Mouse (Mus musculus): ENCODE measurements around the gene Gm9903. TPM values are rescaled to one million over a fixed set of nuclear protein-coding genes. Genes with fewer than 3 reads are reported as not detected.
A peak's percentile ranks its signal among the peaks of the same experiment; 100 is the strongest.

Gm9903 gene
- polyA plus RNA-seq, 1 experiment = 0.18 TPM

- Histone ChIP-seq H3K27me3 (ENCODE audit: control insufficient read depth, insufficient read depth, insufficient read length) (no peaks in the 10 kb centered on the region), H3K79me2 (ENCODE audit: control insufficient read depth, insufficient read depth) (peaks cover 89% of the 10 kb centered on the region), H3K4me3 (ENCODE audit: insufficient read depth, poor library complexity, severe bottlenecking) (no peak overlapping the region), H3K79me3 (ENCODE audit: low read depth) (peaks cover 46% of the 10 kb centered on the region), H3ac (ENCODE audit: control insufficient read depth, insufficient read length, low read depth) (no peak overlapping the region), H3K36me3 (ENCODE audit: control insufficient read depth, insufficient read depth) (no peaks in the 10 kb centered on the region)
- TF ChIP-seq FOSL1 (IDR thresholded peaks at IDR 0.05; ENCODE audit: insufficient read depth, low read length, poor library complexity, severe bottlenecking) = no peak
- no peak for TF ChIP-seq CTCF (IDR thresholded peaks at IDR 0.05; ENCODE audit: control insufficient read depth, insufficient read depth, insufficient read length)
- no peak for TF ChIP-seq MYOG (IDR thresholded peaks at IDR 0.05; ENCODE audit: control insufficient read depth, extremely low read depth, insufficient read length)
- TF ChIP-seq MYOD1 (IDR thresholded peaks at IDR 0.05; ENCODE audit: control insufficient read depth, insufficient read length, low read depth) = no peak
- TF ChIP-seq MAX (IDR thresholded peaks at IDR 0.05) = no peak
- no peak for TF ChIP-seq USF1 (IDR thresholded peaks at IDR 0.05; ENCODE audit: low read depth)
- TF ChIP-seq CEBPB (IDR thresholded peaks at IDR 0.05; ENCODE audit: low read depth) = no peak
Measured at GRCm38 (mm10) chr5:33622671-33623070, 7.1 kb upstream of the Gm9903 start.

- Histone ChIP-seq H3K79me2 (ENCODE audit: control insufficient read depth, insufficient read depth) (peaks cover 89% of the 10 kb centered on the region), H3ac (ENCODE audit: control insufficient read depth, insufficient read length, low read depth) (no peak overlapping the region), H3K79me3 (ENCODE audit: low read depth) (peaks cover 49% of the 10 kb centered on the region), H3K4me3 (ENCODE audit: insufficient read depth, poor library complexity, severe bottlenecking) (no peak overlapping the region), H3K36me3 (ENCODE audit: control insufficient read depth, insufficient read depth) (no peaks in the 10 kb centered on the region), H3K27me3 (ENCODE audit: control insufficient read depth, insufficient read depth, insufficient read length) (no peaks in the 10 kb centered on the region)
- TF ChIP-seq CEBPB (IDR thresholded peaks at IDR 0.05; ENCODE audit: low read depth) (no peak), MAX (IDR thresholded peaks at IDR 0.05) (no peak), MYOG (IDR thresholded peaks at IDR 0.05; ENCODE audit: control insufficient read depth, extremely low read depth, insufficient read length) (no peak), CTCF (IDR thresholded peaks at IDR 0.05; ENCODE audit: control insufficient read depth, insufficient read depth, insufficient read length) (no peak), FOSL1 (IDR thresholded peaks at IDR 0.05; ENCODE audit: insufficient read depth, low read length, poor library complexity, severe bottlenecking) (no peak), USF1 (IDR thresholded peaks at IDR 0.05; ENCODE audit: low read depth) (no peak), MYOD1 (IDR thresholded peaks at IDR 0.05; ENCODE audit: control insufficient read depth, insufficient read length, low read depth) (no peak)
Measured at GRCm38 (mm10) chr5:33623766-33624165, 6.0 kb upstream of the Gm9903 start.

GRCm38 (mm10) chr5:33627968-33628367, 1.8 kb upstream of the Gm9903 start:
- Histone ChIP-seq H3K79me3 (ENCODE audit: low read depth) (peaks cover 37% of the 10 kb centered on the region), H3K27me3 (ENCODE audit: control insufficient read depth, insufficient read depth, insufficient read length) (no peaks in the 10 kb centered on the region), H3K36me3 (ENCODE audit: control insufficient read depth, insufficient read depth) (no peaks in the 10 kb centered on the region), H3K79me2 (ENCODE audit: control insufficient read depth, insufficient read depth) (peaks cover 58% of the 10 kb centered on the region), H3K4me3 (ENCODE audit: insufficient read depth, poor library complexity, severe bottlenecking) (peak overlapping the region; percentile 71), H3ac (ENCODE audit: control insufficient read depth, insufficient read length, low read depth) (peak overlapping the region; percentile 33)
- TF ChIP-seq MYOG (IDR thresholded peaks at IDR 0.05; ENCODE audit: control insufficient read depth, extremely low read depth, insufficient read length) (no peak), CTCF (IDR thresholded peaks at IDR 0.05; ENCODE audit: control insufficient read depth, insufficient read depth, insufficient read length) (no peak), CEBPB (IDR thresholded peaks at IDR 0.05; ENCODE audit: low read depth) (peak; percentile 4), MAX (IDR thresholded peaks at IDR 0.05) (no peak), MYOD1 (IDR thresholded peaks at IDR 0.05; ENCODE audit: control insufficient read depth, insufficient read length, low read depth) (no peak), USF1 (IDR thresholded peaks at IDR 0.05; ENCODE audit: low read depth) (peak; percentile 90)

GRCm38 (mm10) chr5:33628820-33629300, 865 bp upstream of the Gm9903 start:
- peak overlapping the region; percentile 98 for H3ac ChIP-seq (ENCODE audit: control insufficient read depth, insufficient read length, low read depth)
- H3K36me3 ChIP-seq (ENCODE audit: control insufficient read depth, insufficient read depth) = no peaks in the 10 kb centered on the region
- TF ChIP-seq MYOG (IDR thresholded peaks at IDR 0.05; ENCODE audit: control insufficient read depth, extremely low read depth, insufficient read length) (no peak), USF1 (IDR thresholded peaks at IDR 0.05; ENCODE audit: low read depth) (no peak), CTCF (IDR thresholded peaks at IDR 0.05; ENCODE audit: control insufficient read depth, insufficient read depth, insufficient read length) (no peak), CEBPB (IDR thresholded peaks at IDR 0.05; ENCODE audit: low read depth) (no peak), MAX (IDR thresholded peaks at IDR 0.05) (no peak), MYOD1 (IDR thresholded peaks at IDR 0.05; ENCODE audit: control insufficient read depth, insufficient read length, low read depth) (no peak), FOSL1 (IDR thresholded peaks at IDR 0.05; ENCODE audit: insufficient read depth, low read length, poor library complexity, severe bottlenecking) (no peak)
- H3K4me3 ChIP-seq (ENCODE audit: insufficient read depth, poor library complexity, severe bottlenecking) = peak overlapping the region; percentile 71
- H3K79me3 ChIP-seq (ENCODE audit: low read depth) = peaks cover 34% of the 10 kb centered on the region
- H3K79me2 ChIP-seq (ENCODE audit: control insufficient read depth, insufficient read depth) = peaks cover 49% of the 10 kb centered on the region
- no peaks in the 10 kb centered on the region for H3K27me3 ChIP-seq (ENCODE audit: control insufficient read depth, insufficient read depth, insufficient read length)

- peak overlapping the region; percentile 12 for H3ac ChIP-seq (ENCODE audit: control insufficient read depth, insufficient read length, low read depth)
- H3K79me3 ChIP-seq (ENCODE audit: low read depth) = peaks cover 27% of the 10 kb centered on the region
- H3K36me3 ChIP-seq (ENCODE audit: control insufficient read depth, insufficient read depth) = no peaks in the 10 kb centered on the region
- TF ChIP-seq MYOG (IDR thresholded peaks at IDR 0.05; ENCODE audit: control insufficient read depth, extremely low read depth, insufficient read length) = no peak
- TF ChIP-seq CTCF (IDR thresholded peaks at IDR 0.05; ENCODE audit: control insufficient read depth, insufficient read depth, insufficient read length) = no peak
- no peak for TF ChIP-seq MAX (IDR thresholded peaks at IDR 0.05)
- TF ChIP-seq USF1 (IDR thresholded peaks at IDR 0.05; ENCODE audit: low read depth) = no peak
- no peak for TF ChIP-seq FOSL1 (IDR thresholded peaks at IDR 0.05; ENCODE audit: insufficient read depth, low read length, poor library complexity, severe bottlenecking)
- TF ChIP-seq CEBPB (IDR thresholded peaks at IDR 0.05; ENCODE audit: low read depth) = no peak
- TF ChIP-seq MYOD1 (IDR thresholded peaks at IDR 0.05; ENCODE audit: control insufficient read depth, insufficient read length, low read depth) = no peak
- peak overlapping the region; percentile 43 for H3K4me3 ChIP-seq (ENCODE audit: insufficient read depth, poor library complexity, severe bottlenecking)
- H3K79me2 ChIP-seq (ENCODE audit: control insufficient read depth, insufficient read depth) = peaks cover 40% of the 10 kb centered on the region
- no peaks in the 10 kb centered on the region for H3K27me3 ChIP-seq (ENCODE audit: control insufficient read depth, insufficient read depth, insufficient read length)
Measured at GRCm38 (mm10) chr5:33630061-33630460, 336 bp downstream of the Gm9903 start.

Data from C2C12 (cell line).